Mouse (Mus musculus) kidney, embryonic 16.5 days (tissue): ENCODE results near the gene Adig. TPM values are rescaled to one million over a fixed set of nuclear protein-coding genes. Genes with fewer than 3 reads are reported as not detected.

Source experiments
- ATAC-seq: fragments of 200-750 bp; cut with Nextera tagmentation; 2 replicates; pipeline ENCODE4 v1.8.0; 2017; ENCODE audit warnings: moderate TSS enrichment; ENCODE audit not compliant: low FRiP score, low TSS enrichment
- H3K27ac ChIP-seq: fragments of 300-500 bp; sonication (generic); 2 replicates; pipeline ENCODE4 v1.5.1; 2014; ENCODE audit warnings: low read length
- H3K27me3 ChIP-seq: fragments of 300-500 bp; sonication (generic); 2 replicates; pipeline ENCODE4 v1.6.1; 2014; ENCODE audit warnings: low read length, control low read depth, mixed read lengths; ENCODE audit not compliant: insufficient read depth
- H3K36me3 ChIP-seq: fragments of 300-500 bp; sonication (generic); 2 replicates; pipeline ENCODE4 v1.6.1; 2014; ENCODE audit warnings: low read length, control low read depth, mixed read lengths; ENCODE audit not compliant: insufficient read depth
- H3K4me1 ChIP-seq: fragments of 300-500 bp; sonication (generic); 2 replicates; pipeline ENCODE4 v1.6.1; 2014; ENCODE audit warnings: low read length, control low read depth, mixed read lengths; ENCODE audit not compliant: insufficient read depth
- H3K4me2 ChIP-seq: fragments of 300-500 bp; sonication (generic); replicated peaks from 2 replicates; pipeline ENCODE4 v1.6.1; 2014; ENCODE audit warnings: low read depth, low read length
- H3K4me3 ChIP-seq: fragments of 300-500 bp; sonication (generic); 2 replicates; pipeline ENCODE4 v1.5.1; 2014; ENCODE audit warnings: mild to moderate bottlenecking, low read length
- H3K9ac ChIP-seq: fragments of 300-500 bp; sonication (generic); replicated peaks from 2 replicates; pipeline ENCODE4 v1.6.1; 2014; ENCODE audit warnings: low read length
- H3K9me3 ChIP-seq: fragments of 300-500 bp; sonication (generic); 2 replicates; pipeline ENCODE4 v1.6.1; 2016; ENCODE audit warnings: low read length, control low read depth
- WGBS: fragments of 180-500 bp; shearing (Covaris S2); extraction: QIAGEN DNeasy Blood & Tissue Kit; methylation state at CpG from one replicate; pipeline ENCODE4 v1.1.7; 2014; 5-methylcytosine and 5-hydroxymethylcytosine counted together
- polyA plus RNA-seq: library from polyadenylated mRNA; unstranded; fragments of >200 nt; fragmentation: Nextera tagmentation; extraction: Ambion mirVana; gene quantifications from 2 replicates; pipeline ENCODE4 v1.2.1, GENCODE M21; 2015

The Adig gene
- polyA plus RNA-seq, 1 experiment from 2014 or later = not detected

DNA sequence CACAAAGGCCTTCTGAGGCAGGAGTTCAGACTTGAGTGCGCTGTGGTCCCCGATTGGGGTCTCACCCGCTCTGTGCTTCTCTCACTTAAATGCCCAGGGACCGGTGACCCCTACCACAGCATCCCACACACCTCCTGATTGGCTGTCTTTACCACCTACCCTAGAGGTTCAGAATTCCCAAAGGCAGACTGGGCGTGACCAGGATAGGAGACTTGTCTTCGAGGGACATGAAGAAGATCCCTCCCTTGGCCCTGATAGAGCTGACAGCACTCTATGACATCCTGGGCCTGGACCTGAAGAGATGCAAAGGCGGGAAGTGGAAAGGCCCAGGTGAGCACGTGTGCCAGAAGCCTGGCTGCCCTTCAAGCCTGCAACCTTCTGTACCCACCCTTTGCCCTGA, 32.1 kb downstream of the Adig start:
- Histone ChIP-seq H3K9ac (no peak overlapping the region), H3K4me2 (no peak overlapping the region), H3K9me3 (no peaks in the 10 kb centered on the region), H3K36me3 (no peaks in the 10 kb centered on the region), H3K4me1 (no peaks in the 10 kb centered on the region), H3K27me3 (no peaks in the 10 kb centered on the region), H3K27ac (no peak overlapping the region), H3K4me3 (no peak overlapping the region)
- ATAC-seq = no peak
- WGBS = 75% methylated on average over 8 of the region's 8 CpGs

DNA sequence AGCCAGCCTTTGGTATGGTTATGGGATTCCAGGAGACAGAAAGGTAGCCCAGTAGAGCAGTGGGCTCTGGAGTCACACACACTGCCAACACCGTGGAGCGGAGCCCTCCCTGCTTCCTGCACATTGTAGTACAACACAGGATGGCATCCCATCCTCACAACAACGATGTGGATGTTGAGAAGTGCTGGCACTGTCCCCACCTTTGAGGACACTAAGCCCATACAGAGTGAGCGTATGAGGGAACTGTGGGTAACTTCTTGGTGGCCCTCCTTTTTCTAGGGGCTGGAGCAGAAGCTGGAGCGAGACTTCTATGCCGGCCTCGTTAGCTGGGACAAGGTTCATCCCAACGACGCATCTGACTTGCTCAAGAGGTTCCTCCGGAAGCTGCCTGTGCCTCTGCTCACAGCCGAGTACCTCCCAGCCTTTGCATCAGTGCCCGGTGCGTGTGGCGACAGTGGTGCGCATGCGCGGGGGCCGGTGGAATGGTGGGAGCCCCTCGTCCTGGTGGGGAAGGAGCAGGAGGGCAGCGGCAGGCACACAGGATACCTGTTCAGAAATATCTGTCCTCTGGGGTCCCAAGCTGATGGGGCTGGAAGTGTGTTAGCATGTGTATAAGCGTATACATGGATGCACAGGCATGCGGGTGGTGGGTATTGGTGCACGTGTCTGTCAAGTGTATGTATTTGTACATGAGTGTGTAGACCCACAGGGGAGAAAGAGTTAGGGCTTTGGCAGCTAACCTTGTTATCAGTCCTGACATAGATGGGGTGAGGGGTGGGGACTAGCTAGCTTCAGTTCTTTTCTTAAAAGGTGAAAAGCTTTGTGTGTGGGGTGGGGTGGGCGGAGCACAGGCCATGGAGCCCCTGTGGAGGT, 37.3 kb downstream of the Adig start:
- 0 out of 2 replicates have a peak, but pooled peaks have one; percentile 35 for ATAC-seq
- Histone ChIP-seq H3K27ac (no peak overlapping the region), H3K27me3 (no peaks in the 10 kb centered on the region), H3K4me3 (0 out of 2 replicates have a peak overlapping the region, but pooled peaks have one; percentile 8), H3K9ac (0 out of 2 replicates have a peak overlapping the region, but pooled peaks have one; percentile 12), H3K9me3 (no peaks in the 10 kb centered on the region), H3K4me2 (peak overlapping the region; percentile 30), H3K4me1 (0 out of 2 replicates have a peak, but pooled peaks cover 4% of the 10 kb centered on the region), H3K36me3 (no peaks in the 10 kb centered on the region)
- 51% methylated on average over 24 of the region's 24 CpGs for WGBS

DNA sequence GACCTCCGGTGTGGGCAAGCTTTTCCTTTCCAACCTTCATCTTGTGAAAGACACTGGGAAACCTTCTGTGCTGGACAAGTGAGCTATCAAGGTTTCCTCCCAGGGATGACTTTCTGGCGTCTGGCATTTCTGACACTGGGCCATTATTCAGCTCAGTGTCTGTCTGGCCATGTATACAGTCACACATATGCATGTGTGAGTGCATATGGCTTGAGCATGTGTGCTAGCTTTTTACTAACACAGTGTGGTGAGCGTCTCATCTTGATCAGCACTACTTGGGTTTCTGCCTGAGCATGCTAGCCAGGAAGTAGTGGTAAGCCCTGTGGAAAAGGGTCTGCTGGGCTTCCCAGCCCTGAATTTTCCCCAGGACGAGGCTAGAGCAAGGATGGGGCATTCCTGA, 38.9 kb downstream of the Adig start:
- H3K27ac ChIP-seq = no peak overlapping the region
- 54% methylated on average over 4 of the region's 4 CpGs for WGBS
- H3K4me1 ChIP-seq = 0 out of 2 replicates have a peak, but pooled peaks cover 4% of the 10 kb centered on the region
- H3K4me2 ChIP-seq = no peak overlapping the region
- H3K9me3 ChIP-seq = no peaks in the 10 kb centered on the region
- H3K4me3 ChIP-seq = no peak overlapping the region
- H3K9ac ChIP-seq = no peak overlapping the region
- no peaks in the 10 kb centered on the region for H3K36me3 ChIP-seq
- ATAC-seq = no peak
- no peaks in the 10 kb centered on the region for H3K27me3 ChIP-seq

DNA sequence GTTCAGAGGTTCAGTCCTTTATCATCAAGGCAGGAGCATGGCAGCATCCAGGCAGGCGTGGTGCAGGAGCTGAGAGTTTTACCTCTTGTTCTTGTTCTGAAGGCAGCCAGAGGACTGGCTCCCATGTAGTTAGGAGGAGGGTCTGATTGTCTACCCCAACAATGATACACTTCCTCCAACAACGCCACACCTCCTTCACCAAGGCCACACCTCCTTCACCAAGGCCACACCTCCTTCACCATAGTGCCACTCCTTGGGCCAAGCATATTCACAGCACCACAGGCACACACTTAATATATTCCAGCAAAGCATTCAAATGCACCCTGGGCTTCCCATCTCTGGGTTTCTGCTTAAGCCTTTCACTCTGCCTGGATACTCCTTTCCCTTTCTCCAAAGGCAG, 42.9 kb downstream of the Adig start:
- ATAC-seq = no peak
- Histone ChIP-seq H3K4me2 (no peak overlapping the region), H3K27me3 (no peaks in the 10 kb centered on the region; the same call in 1 of the 2 replicates), H3K4me1 (no peaks in the 10 kb centered on the region), H3K4me3 (no peak overlapping the region), H3K9me3 (no peaks in the 10 kb centered on the region), H3K27ac (no peak overlapping the region), H3K9ac (no peak overlapping the region), H3K36me3 (no peaks in the 10 kb centered on the region)
- WGBS = 69% methylated on average over 2 of the region's 2 CpGs

DNA sequence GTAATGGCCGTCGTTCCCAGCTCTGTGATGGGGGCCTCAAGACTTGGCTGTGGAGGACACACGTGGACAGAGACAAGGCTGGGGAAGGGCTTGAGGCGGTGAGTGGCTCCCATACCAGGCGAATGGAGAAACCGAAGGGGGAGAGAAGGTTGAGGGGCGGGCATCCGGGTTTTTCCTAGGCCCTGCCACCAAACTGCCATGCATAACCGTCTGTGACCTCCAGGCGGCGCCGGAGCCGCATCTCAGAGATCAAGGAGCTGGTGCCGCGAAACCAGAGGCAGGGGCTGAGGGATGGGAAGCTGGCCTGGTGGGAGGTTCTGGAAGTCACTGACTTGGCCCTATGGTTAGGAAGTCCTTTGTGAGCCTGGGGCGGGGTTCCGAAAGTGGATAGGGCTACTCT, 44.3 kb downstream of the Adig start:
- ATAC-seq = peak; percentile 63; the same call in 1 of the 2 replicates
- whole genome bisulfite sequencing = 2% methylated on average over 17 of the region's 17 CpGs
- Histone ChIP-seq H3K36me3 (no peaks in the 10 kb centered on the region), H3K4me1 (no peaks in the 10 kb centered on the region), H3K9me3 (no peaks in the 10 kb centered on the region), H3K27ac (no peak overlapping the region), H3K9ac (peak overlapping the region; percentile 50), H3K4me3 (no peak overlapping the region), H3K27me3 (peaks cover 6% of the 10 kb centered on the region; the same call in 1 of the 2 replicates), H3K4me2 (peak overlapping the region; percentile 49)

DNA sequence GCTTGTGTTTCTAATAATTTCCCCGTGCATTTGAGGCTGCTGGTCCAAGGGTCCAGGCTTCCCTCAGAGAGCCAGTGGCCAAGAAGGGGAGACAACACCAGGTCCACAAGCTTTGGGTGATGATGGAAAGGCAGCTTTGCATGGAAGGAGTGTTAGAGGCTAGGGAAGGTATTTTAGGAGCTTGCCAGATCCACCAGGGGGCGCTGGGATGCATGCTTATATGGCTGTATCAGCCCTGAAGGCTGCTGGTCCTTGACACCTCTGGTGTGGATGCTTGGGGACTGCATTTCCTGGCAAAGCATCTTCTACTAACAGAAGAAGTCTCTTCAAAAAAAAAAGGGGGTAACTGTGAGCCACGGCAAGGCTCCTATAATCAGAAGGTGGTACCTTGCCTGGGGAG, 47.7 kb downstream of the Adig start:
- Histone ChIP-seq H3K4me3 (no peak overlapping the region), H3K9me3 (no peaks in the 10 kb centered on the region), H3K27ac (no peak overlapping the region), H3K4me2 (no peak overlapping the region), H3K4me1 (no peaks in the 10 kb centered on the region), H3K36me3 (no peaks in the 10 kb centered on the region), H3K27me3 (peaks cover 32% of the 10 kb centered on the region), H3K9ac (no peak overlapping the region)
- 3% methylated on average over 3 of the region's 3 CpGs for WGBS
- ATAC-seq = no peak

DNA sequence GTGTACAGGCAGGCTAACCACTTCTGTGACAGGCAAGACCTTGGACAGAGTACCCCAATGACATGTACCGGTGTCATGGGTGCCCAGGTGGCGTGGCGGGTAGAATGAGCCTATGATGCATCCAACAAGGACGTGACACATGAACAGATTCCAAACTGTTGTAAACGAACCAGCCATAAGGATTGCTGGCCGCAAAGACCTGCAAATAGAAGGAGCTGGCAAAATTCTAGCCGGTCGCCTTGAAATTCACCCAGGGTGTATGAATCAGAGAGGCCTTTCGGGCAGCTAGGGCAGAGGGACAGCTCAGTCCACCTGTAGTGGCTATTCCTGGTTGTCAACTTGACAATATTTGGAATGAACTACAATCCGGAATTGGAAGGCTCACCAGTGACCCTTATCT, 52.0 kb downstream of the Adig start:
- 11% methylated on average over 10 of the region's 10 CpGs for WGBS
- H3K4me2 ChIP-seq = no peak overlapping the region
- peaks cover 10% of the 10 kb centered on the region for H3K4me1 ChIP-seq
- H3K9me3 ChIP-seq = no peaks in the 10 kb centered on the region
- H3K9ac ChIP-seq = no peak overlapping the region
- H3K27ac ChIP-seq = no peak overlapping the region
- no peak overlapping the region for H3K4me3 ChIP-seq
- no peak for ATAC-seq
- no peaks in the 10 kb centered on the region for H3K36me3 ChIP-seq
- peaks cover 39% of the 10 kb centered on the region for H3K27me3 ChIP-seq

DNA sequence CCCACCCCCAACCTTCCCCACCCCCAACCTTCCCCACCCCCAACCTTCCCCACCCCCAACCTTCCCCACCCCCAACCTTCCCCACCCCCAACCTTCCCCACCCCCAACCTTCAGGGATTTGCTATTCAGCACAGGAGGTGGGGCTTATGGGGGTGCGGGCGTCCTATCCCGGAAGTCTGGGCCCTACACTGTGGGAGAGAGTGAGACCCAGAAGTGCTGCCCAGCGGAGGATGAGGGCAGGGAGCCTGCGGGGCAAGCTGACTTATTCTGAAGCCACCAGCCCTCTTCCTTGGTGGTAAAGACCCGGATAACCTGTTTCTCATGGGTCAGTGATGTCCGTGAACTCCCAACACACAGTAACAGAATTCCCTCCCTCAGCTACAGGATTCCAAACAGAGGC, 52.8 kb downstream of the Adig start:
- Histone ChIP-seq H3K4me2 (peak overlapping the region; percentile 49), H3K27ac (no peak overlapping the region), H3K9ac (no peak overlapping the region), H3K4me3 (peak overlapping the region; percentile 2; the same call in 1 of the 2 replicates), H3K36me3 (no peaks in the 10 kb centered on the region), H3K4me1 (peaks cover 10% of the 10 kb centered on the region), H3K27me3 (peaks cover 39% of the 10 kb centered on the region), H3K9me3 (no peaks in the 10 kb centered on the region)
- 2% methylated on average over 7 of the region's 7 CpGs for WGBS
- no peak; the same call in 1 of the 2 replicates for ATAC-seq

DNA sequence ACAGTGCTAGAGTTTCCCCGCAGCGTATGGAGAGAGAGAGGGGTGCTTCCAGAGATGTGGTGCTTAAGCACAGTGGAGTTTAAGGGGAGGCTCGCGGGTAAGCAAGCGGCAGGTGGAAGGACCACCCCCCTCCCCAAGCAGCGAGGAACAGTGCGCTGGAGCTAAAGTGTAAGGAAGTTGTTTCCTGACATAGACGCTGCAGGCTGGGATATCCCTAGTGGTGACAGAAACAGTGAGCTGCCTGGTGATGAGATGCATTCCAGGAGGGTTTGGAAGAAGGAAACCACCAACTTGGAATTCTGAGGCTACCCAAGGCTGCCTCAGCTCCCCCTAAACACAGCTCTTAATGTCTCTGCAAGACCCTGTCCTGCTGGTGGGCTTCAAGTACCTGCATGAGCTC, 53.4 kb downstream of the Adig start:
- Histone ChIP-seq H3K4me2 (peak overlapping the region; percentile 49), H3K4me3 (peak overlapping the region; percentile 26)

DNA sequence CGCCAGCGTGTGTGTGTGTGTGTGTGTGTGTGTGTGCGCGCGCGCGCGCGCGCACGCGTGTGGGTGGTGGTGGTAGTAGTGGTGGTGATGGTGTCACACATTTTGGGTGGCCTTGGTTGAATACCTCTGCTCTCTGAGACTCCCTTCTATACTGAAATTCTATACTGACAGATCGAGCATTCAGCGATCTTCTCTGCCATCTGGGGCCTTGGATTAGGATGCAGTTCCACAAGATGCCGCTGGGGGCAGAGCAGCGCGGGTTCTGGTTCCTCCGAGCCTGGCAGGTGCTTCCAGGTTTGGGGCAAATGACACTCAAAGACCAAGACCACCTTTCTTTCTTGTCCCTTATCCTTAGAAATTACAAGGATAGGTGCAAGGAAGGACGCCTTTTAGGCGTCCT, 53.8 kb downstream of the Adig start:
- ATAC-seq = no peak; the same call in 1 of the 2 replicates
- H3K4me3 ChIP-seq = peak overlapping the region; percentile 26
- H3K27ac ChIP-seq = no peak overlapping the region
- 1% methylated on average over 20 of the region's 20 CpGs for WGBS
- peaks cover 10% of the 10 kb centered on the region for H3K4me1 ChIP-seq
- peaks cover 39% of the 10 kb centered on the region for H3K27me3 ChIP-seq
- H3K9ac ChIP-seq = no peak overlapping the region
- H3K4me2 ChIP-seq = peak overlapping the region; percentile 49
- no peaks in the 10 kb centered on the region for H3K36me3 ChIP-seq
- H3K9me3 ChIP-seq = no peaks in the 10 kb centered on the region

More for the DNA sequence above, 53.4 kb downstream of the Adig start:
- ATAC-seq = no peak
- no peaks in the 10 kb centered on the region for H3K36me3 ChIP-seq
- 1% methylated on average over 8 of the region's 8 CpGs for WGBS
- no peak overlapping the region for H3K27ac ChIP-seq
- H3K9me3 ChIP-seq = no peaks in the 10 kb centered on the region
- peaks cover 39% of the 10 kb centered on the region for H3K27me3 ChIP-seq
- peaks cover 10% of the 10 kb centered on the region for H3K4me1 ChIP-seq
- no peak overlapping the region for H3K9ac ChIP-seq
